ENCODE assay signal across 7 mouse cellular contexts in the genomic region with DNA sequence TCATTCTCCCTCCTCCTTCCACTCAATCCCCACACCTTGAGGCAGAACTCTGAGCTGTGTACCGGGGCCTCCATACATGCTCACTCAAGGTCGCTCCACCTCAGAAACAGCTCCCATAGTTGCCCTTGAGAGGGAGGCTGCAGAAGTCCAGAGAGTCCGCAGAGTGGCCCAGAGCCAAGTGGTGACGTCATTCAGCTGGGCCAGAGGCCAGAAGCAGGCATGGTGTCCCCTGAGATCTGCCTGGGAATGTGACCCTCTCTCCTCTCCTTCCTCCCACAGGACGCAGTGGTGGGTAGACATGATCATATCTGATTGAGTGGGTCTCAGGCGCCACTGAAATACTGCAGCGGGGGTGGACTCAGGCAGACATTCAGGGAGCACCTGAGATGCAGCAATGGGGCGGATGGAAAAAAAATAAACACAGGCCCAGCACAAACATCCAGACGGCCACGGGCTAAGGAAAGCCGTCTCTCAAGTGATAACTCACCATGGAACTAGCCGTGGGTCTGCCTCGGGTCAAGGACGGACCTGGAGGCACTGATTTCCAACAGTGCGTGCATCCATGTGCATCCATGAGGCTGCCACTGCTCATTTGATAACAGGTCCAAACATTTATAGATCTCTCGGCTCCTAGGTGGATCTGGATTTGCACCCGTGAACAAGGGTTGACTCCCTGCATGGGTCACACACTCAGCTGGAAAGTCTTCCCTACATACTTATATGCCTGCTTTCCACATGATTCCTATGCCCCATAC. TPM values are rescaled to one million over a fixed set of nuclear protein-coding genes. Genes with fewer than 3 reads are reported as not detected.
DNase-seq lines count a peak whose midpoint lies in the region; ATAC-seq and TF ChIP-seq lines count a peak whose summit lies in the region.

No protein-coding gene starts in this region.

- H3K9ac ChIP-seq in lung, postnatal 0 days (replicated peaks; ENCODE audit: low read depth) = no peak overlapping the region

- ATAC-seq in lung, postnatal 0 days = peak; percentile 91

- no peaks in the 10 kb centered on the region for H3K36me3 ChIP-seq in lung, postnatal 0 days (ENCODE audit: insufficient read depth, low read length)

- TF ChIP-seq EP300 in lung, postnatal 0 days (IDR thresholded peaks at IDR 0.05) = peak; percentile 50; the same call in 1 of the 2 replicates

- no peak for TF ChIP-seq CTCF in lung, postnatal 0 days (IDR thresholded peaks at IDR 0.05)

- no peak overlapping the region for H3K27ac ChIP-seq in lung, postnatal 0 days (ENCODE audit: low read length)

- WGBS in lung, postnatal 0 days = 29% methylated on average over 17 of the region's 17 CpGs

- no peaks in the 10 kb centered on the region; the same call in 1 of the 2 replicates for H3K4me1 ChIP-seq in lung, postnatal 0 days (ENCODE audit: insufficient read depth, low read depth, low read length)

- H3K27me3 ChIP-seq in lung, postnatal 0 days (replicated peaks; ENCODE audit: insufficient read depth, low read length) = no peaks in the 10 kb centered on the region

- H3K4me2 ChIP-seq in lung, postnatal 0 days (replicated peaks; ENCODE audit: low read depth, low read length) = no peak overlapping the region

- no peak overlapping the region for H3K4me3 ChIP-seq in lung, postnatal 0 days (ENCODE audit: low read depth, low read length)

- H3K9me3 ChIP-seq in lung, postnatal 0 days (ENCODE audit: low read length) = no peaks in the 10 kb centered on the region

- DNase-seq in adrenal gland, adult (ENCODE audit: inconsistent age in 2 of 2, low spot score in 1 of 2) = peak; percentile 96 to 98
- DNase-seq in adrenal gland, postnatal 36 days = peak; percentile 94
- peak; percentile 34 for DNase-seq in gastrocnemius, postnatal 25 days
- peak; percentile 89 for DNase-seq in kidney, adult 11 months
- DNase-seq in lung, postnatal 0 days (ENCODE audit: low spot score) = peak; percentile 60
- no peak for DNase-seq in spleen, postnatal 36 days (ENCODE audit: low spot score in 2 of 2)
- no peak for DNase-seq in natural killer cell, adult 2 months (ENCODE audit: low spot score in 2 of 2)

RNA-seq across cellular contexts. Expression of gene Slc19a1, which starts 34.1 kb away (rescaled TPM):
- 10 to 100 TPM; 19.3 to 25.1 TPM for total RNA-seq in adrenal gland, postnatal 36 days (2021)
- 1 to 10 TPM; 5.3 to 5.7 TPM for total RNA-seq in gastrocnemius, postnatal 25 days (2021)
- polyA plus RNA-seq in lung, postnatal 0 days (2015; fragmentation: Nextera tagmentation; extraction: Ambion mirVana) = 8.1 and 8.4 TPM in 2 replicates

RNA-seq across cellular contexts. Expression of gene Pcbp3, which starts 36.2 kb away (rescaled TPM):
- total RNA-seq in adrenal gland, postnatal 36 days (2021) = 10 to 100 TPM; 22.9 to 32.9 TPM
- total RNA-seq in gastrocnemius, postnatal 25 days (2021) = 1 to 10 TPM; 1.9 to 3.2 TPM
- polyA plus RNA-seq in lung, postnatal 0 days (2015; fragmentation: Nextera tagmentation; extraction: Ambion mirVana) = 29.0 and 29.3 TPM in 2 replicates

Comparison
In these comparisons a context has a peak if more than half of its experiments do, and no peak if none do; other contexts are left out.
1. DNase-seq: peak in adrenal gland, adult (2 of 2), adrenal gland, postnatal 36 days (2 of 2), gastrocnemius, postnatal 25 days (single experiment), kidney, adult 11 months (single experiment) and lung, postnatal 0 days (single experiment); none in spleen, postnatal 36 days (0 of 2) and natural killer cell, adult 2 months (0 of 2).
2. RNA of gene Pcbp3, which starts 36.2 kb away (total RNA-seq): 22.9 to 32.9 TPM in adrenal gland, postnatal 36 days; 1.9 to 3.2 TPM in gastrocnemius, postnatal 25 days; every median in the first group is over 4 times any median in the second.